Mouse (Mus musculus) embryo, embryonic 9.5 days (tissue): Measurements from ENCODE around the gene Mymx.

Source experiments
- DNase-seq: peaks from one replicate; pipeline ENCODE4 v3.0.0-alpha.2; 2017; ENCODE audit errors: extremely low spot score

Gene Mymx

DNA sequence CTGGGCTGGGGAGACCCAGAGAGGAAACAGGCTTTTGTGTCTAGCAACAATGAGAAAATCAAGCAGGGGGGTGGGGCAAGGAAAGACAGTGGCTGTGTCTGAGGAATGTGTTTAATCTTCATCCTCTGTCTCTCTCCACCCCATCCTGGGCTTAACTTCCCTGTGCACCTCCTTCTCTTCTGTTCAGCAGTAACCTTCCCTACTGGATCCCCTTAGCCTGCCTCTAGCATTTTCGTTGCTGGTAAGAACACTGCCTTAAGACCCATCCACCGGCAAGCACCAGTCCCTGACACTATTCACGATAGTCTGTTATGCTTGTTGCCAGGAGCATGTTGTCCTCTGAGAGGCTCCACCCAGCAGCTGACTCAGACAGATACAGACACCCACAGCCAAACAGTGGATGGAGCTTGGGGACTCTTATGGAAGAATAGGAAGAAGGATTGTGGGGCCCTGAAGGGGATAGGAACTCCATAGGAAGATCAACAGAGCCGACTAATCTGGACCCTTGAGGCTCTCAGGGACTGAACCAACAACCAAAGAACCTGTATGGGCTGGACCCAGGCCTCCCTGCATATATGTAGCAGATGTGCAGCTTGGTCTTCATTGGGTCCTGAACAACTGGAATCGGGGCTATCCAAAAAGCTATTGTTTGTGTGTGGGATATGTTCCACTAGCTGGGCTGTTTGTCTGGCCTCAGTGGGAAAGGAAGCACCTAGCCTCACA, 8.4 kb upstream of the Mymx start:
- DNase-seq: no peak

DNA sequence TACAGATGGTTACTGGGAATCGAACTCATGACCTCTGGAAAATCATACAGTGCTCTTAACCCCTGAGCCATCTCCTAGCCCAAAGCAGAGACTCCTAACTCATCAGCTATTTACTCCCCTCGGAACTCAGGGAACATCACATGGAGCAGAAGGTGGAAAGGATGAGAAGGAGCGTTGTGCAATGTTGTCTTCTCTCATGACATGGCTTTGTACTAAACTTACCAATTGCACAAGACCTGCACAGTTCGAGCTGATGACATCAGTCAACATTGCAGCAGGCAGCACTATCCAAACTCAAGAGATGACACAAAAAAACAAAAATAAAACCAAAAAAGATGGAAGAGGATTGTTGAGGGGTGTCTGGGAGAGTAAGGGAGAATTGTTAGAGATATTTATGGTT, 6.5 kb upstream of the Mymx start:
- DNase-seq: no peak

DNA sequence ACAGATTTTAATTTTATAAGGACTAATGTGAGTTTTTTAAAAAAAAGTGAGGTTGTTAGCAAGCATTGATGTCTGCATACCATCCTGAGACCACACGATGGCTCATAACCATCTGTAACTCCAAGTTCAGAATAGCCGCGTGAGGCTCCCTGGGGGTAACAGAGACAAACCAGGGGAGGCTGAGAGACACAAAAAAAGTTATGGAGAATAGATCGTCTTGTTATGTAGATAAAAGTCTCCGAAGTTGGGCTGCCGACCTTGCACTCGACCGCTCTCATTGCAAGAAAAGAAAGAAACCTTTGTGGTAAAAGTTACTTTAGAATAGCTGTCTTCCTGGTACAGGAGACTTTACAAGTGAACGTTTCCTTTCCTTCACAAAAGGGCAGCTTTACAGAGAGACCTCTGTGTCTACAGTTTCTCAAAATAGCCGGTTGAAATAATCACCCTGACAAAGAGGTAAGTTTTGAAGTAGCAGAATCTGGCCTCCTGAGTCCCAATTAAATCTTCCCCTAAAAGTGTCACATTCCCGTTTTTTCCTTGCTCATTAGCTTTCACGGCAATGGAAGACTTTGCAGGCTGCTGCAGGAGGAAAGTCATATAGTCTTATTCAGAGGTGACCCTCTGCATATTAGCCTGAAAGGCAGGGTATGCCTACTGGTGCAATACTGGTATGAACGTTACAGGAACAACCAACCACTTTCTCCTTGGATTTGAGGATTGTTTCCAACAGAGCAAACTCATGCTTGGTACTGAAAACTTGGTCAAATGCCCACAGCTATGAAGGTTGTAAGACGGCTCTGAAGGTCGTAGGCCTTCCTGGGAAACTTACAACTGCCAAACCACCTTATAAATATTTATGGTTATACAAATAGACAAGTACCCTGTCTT, 5.3 kb upstream of the Mymx start:
- DNase-seq: no peak

DNA sequence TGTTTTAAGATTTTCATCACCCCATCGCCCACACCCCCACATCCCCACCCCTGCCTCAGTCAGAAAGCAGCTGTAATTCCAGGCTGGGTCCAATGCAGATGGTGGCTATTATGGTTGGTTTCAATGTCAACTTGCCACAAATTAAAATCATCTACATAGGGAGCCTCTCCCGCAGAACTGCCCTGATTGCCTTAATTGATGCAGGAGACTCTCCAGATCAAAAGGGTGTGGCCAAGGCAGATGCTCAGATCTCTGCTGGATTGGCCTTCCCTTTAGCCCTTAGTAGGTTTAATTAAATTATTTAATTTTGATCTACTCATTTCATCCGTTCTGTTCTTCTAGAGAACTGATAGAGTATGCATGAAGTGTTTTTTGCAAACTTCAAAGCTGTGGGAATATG, 1.1 kb upstream of the Mymx start:
- DNase-seq: no peak

- peak; percentile 39 for DNase-seq
These were observed 577 bp downstream of the Mymx start for GRCm38 (mm10) chr17:45601325-45601724.

GRCm38 (mm10) chr17:45600267-45600666, 1.6 kb downstream of the Mymx start:
- DNase-seq: no peak

DNA sequence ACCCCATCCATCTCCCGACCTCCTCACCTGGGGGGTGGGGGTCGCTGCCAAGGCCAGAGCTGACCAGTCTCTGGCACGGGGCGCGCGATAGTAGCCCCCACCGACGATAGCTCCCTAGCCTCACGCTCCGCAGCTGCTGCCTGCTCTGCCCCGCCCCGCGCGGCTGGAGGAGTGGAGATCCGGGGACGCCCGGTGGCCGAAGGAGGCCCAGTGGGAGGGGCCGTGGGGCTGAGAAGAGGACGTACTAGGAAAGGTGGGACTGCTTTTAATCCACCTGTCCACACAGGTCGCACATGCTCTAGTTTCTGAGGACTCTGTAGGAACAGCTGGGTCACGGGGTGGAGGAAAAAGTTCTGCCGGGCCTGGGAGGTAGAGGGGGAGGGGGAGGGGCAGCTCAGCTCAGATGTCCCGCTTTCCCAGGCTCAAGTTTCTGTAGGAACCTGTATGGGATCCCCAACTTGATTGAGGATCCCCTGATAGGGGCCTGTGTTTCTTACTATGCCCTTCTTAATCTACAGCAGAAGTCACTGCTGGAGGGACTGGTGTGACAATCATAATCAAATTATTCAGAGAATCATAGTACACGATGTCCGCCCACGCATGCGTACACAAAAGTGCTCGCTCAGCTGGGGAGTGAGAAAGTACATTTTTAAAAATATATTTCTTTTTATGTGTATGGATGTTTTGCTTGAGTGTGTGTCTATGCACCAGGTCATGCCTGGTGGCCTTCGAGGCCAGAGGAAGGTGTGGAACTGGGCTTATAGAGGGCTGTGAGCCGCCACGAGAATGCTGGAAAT, 2.3 kb downstream of the Mymx start, which contains the start of gene Slc29a1:
Gene Slc29a1 (minus strand): TSS at position 161 of the 797 bp plus-strand sequence.
- DNase-seq: peak; percentile 60

GRCm38 (mm10) chr17:45598891-45599290, 3.0 kb downstream of the Mymx start:
- DNase-seq: no peak

GRCm38 (mm10) chr17:45598376-45598775, 3.5 kb downstream of the Mymx start:
- DNase-seq: no peak

GRCm38 (mm10) chr17:45597787-45598186, 4.1 kb downstream of the Mymx start:
- DNase-seq: no peak

- DNase-seq: no peak
These were observed 5.1 kb downstream of the Mymx start for GRCm38 (mm10) chr17:45596631-45597396.

DNA sequence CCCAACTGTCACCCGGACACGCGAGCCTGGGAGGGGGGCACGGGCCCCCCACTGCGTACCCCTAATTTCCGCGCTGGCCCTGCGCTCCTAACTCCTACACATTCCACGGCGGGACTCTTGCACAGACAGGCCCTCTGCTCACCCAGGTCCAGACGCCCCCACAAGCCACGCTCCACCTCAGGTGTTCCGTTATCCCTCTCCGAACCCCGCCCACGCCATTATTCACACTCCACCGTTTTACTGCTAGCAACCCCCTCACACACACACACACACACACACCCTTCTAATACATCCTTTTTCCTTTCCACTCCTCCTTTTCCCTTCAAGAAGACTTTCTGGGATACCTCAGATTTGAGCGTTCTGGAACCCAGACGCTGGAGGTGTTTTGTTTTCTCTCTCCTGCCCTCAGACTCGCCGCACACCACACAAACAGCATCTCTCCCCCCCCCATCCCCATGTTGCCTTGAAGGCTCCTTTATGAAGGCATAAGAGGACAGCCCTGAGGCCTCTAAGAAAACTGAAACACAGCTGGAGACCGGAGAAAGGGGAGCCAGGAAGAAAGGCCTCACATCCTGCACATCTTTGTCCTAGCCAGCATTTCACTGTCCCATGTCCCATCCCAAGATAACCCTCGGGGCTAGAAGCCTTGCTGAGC, 6.0 kb downstream of the Mymx start:
- no peak for DNase-seq

DNA sequence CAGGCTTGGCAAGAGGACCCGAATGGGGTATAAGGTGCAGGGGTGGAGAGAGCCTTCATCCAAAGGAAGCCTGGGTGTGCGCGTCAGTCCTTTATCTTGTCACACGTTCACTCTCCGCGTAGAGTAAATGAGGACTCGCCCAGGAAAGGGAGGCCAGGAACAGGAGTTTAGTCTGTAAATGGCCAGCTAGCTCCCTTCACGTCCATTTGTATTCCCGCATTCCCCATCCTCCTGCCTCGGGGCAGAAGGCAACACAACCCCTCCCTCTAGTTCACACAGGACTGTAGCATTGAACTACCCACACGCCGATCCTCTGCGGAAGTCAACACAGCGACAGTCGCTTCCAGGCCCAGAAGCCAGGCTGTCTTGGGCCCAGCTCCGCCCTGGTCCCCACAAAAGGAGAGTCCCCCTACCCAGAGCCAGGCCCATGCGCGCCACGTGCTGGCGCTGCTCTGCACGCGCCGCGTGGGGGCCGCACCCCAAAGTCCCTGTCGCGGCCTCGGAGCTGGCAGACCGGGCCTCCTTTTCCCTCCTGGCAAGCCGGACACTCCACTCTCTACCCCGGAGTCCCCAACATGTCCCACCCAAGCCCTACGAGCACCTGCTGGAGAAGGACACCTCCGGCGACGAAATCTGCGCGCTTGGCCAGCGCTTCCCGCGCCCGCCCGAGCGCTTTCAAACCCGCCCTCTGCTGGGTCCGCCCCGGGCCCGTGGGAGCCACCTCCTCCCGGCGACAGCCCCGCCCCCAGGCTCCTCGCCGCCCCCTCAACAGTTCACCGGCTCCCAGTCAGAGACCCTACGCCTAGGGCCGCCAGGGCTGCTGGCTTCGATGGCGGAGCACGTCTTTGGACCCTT, 6.8 kb downstream of the Mymx start:
- peak; percentile 76 for DNase-seq

GRCm38 (mm10) chr17:45594195-45594594, 7.7 kb downstream of the Mymx start:
- no peak for DNase-seq

DNA sequence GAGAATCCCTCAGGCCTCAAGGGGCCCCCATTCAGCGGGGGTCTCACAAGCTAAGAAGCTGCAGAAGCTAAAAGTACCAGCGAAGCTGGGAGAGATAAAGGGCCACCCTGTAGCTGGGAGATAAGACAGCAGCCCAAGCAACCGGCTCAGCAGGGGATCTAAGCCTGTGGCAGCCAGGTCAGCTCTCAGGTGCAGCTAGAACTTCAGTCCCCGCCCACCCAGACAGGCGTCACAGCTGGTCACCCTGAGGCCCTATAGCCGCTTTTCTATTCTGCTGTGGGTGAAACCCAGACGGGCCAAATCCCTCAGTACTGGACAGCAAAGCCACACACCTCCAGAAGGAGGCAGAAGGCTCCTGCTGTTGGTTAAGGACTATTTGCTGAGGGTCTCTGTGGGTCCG, 8.4 kb downstream of the Mymx start:
- no peak for DNase-seq

DNA sequence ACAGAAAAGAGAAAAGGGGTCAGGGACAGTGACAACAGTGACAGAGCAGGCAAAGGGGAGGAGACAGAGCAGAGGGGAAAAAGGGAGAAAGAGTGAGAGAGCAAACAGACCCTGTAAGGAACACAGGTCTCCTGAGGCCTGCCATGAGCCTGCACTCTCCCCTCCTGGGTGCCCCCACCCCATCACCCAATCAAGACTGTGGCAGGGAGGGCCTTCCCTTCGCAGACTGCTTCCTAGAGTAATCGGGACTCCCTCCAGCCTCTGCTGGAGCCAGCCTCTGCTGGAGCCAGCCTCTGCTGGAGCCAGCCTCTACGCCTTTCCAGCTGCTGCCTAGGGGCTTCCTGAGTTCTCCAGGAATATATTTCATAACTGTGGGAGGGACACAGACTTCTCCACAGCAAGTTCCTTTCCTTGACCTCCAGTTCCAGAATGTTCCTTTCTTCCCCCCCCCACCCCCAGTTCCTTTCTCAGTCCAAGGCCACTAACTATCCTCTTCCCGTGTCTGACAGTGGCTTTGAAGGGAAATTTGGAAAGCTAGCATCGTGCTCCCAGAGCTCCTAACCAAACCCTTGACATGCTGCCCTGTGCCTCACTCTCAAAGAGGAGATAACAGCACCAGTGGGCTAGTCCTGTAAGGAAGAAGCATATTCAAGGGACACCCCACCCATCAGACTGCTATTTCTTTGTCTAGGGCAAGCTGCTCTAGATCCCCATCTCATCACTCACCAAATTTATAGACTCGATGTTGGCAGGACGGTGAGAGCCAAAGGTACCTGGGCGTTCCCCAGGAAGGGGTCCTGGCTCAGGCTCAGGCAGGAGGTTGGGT, 9.1 kb downstream of the Mymx start:
- no peak for DNase-seq

DNA sequence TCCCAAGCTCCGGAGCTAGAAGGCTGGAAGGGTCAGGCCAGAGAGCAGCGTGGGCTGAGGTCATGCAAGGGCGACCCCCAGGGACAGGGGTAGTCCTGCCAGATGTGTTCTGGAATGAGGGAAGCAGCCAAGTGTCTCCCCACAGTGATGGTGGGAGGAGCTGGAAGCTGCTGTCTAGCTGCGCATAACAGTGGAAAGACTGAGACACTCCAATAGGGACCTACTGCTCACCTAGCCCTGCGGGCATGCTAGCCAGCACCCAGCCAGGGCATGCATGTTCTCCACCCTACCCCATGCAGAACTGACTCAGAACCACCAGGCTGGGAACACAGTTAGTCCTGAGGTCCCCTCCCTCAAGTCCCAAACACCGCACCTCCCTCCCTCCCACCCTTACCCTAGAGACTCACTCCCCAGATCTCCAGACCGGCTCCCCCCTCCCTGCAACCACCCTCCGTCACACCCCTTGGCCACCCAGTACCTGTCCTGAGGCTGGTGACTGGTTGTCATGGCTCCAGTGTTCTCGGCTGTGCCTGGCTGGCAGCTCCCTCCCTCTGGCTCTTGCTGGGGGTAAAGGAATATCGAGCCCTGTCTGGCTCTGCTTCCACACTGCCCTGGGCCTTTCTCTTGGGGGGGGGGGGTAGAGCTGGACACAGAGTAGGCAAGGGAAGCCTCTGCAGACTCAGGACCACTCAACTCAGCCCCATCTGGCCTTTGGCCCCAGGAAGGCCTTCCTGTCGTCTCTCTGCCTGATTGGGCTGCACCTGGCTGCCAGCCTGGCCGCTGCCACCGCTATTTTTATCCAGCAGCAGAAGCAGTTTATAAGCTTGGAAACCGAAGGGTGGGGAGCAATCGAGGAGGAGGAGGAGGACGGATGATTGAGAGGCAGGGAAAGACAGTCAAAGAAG, 9.9 kb downstream of the Mymx start:
- DNase-seq: no peak

DNA sequence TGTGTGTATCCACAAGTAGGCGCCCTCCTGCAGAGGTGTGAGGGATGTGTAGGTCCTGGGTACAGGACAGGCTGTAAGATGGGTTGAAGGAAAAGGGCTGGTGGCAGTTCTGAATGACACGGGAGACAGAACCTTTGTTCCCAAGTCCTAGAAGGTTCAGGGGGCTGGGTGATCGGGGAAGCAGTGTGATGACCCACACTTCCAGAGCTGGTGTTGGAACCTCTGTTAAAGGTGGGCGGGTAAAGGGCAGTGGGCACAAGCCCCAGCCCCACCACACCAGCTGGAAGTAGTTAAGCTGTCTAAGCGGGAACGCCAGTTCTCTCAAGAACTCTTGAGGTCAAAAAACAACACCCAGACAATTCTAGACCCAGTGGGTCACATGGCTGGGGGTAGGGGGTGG, 11.5 kb downstream of the Mymx start:
- DNase-seq: no peak
